Mouse (Mus musculus) layer of hippocampus, postnatal 25 days (tissue): ENCODE results near the gene Rora. TPM values are rescaled to one million over a fixed set of nuclear protein-coding genes. Genes with fewer than 3 reads are reported as not detected.
A peak's percentile ranks its signal among the peaks of the same experiment; 100 is the strongest.

Experiments used
- DNase-seq, 2 experiments: peaks; one replicate each; pipeline ENCODE4 v3.0.0; 2022; ENCODE audit warnings: mixed read lengths in 2 of 2, low spot score in 1 of 2; ENCODE audit errors: extremely low spot score in 1 of 2
- total RNA-seq, 2 experiments: library from RNA; stranded (reverse); gene quantifications; 2 replicates each; pipeline ENCODE4 v1.2.3; 2021

Gene Rora
- total RNA-seq, 2 experiments from 2014 or later, result 27.4 to 27.6 TPM

DNA sequence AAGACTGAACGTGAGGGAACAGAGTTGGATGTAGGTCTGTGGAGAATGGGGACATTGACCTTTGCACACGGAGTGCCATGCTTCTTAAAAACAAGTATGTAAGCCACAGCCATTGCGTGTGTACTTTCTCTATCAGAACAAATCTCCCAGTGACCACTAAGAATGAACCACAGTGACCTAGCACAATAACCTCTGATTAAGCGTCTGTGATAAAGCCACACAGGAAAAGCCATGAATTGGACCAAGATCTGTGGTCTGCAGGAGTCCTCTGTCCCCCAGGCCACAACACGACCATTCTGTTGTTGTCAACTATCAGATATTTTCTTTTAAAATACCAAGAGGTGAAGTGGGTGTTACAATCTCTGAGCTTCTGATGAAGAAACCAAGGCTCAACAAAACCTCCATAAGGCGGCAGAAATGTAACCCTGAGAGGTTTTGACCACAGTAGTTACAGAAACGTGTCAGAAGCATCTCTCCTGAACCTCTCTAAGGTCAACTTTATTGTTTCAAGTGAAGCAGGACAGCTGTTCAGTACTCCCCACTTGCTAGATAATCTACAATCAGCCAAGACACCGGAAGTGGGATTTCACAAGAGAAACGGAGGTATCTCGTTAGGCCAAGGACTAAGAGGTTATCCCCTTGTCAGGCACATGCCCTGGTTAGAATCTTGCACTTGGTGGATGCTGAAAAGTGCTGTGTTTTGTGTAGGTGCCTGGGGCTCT lies 666.5 kb downstream of the Rora start:
- DNase-seq, result no peak

DNA sequence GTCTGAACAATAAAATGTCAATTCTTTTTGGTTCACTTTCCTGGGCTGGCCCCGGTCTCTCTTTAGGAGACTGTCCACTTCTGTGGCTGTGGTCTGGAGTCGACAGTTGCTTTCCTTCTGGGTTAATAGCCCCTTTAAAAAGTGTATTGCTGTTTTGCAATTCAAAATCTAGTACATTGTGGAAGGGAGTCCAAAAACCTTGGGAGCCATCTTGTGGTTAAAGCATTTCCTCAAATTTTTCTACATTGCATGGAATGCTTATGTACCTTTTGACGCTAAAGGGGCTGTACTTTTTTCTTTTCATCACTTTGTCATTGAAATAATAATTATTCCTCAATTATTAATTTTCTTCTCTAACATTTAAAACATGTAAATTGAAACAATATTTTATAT lies 667.0 kb downstream of the Rora start:
- no peak for DNase-seq

DNA sequence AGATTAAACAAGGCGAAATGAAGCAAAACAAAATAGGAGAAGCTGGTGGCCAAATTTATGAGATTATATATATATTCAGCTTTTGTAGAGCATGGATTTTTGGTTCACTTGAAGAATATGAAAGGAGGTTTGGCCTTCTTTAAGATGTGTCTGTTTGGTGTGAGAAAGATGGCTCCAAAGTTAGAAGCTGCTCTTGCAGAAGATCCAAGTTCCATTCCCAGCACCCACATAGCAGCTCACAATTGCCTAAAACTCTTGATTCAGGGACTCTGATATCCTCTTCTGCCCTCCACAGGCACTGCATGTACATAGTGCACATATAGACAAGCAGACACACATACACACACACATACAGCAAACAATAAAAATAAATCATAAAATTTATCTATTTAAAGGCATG lies 668.4 kb downstream of the Rora start:
- DNase-seq, result no peak

DNA sequence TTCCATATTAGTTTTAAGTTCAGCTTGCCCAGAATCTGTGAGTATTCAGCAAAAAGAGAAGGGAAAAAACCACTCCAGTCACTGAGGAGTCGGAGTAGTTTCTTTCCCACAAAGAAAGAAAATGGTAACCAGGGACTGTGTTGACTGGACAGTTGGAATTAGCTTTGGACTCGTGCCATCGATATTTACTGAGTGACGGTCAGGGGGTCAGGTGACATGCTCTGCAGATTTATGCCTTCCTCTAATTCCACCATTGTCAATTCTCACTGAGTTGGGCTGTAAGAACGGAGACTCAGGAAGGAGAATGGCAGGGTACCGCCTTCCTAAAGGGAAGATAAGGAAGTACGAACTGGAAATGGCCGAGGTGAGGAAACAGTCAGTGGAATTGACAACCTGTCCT lies 670.2 kb downstream of the Rora start:
- no peak for DNase-seq

DNA sequence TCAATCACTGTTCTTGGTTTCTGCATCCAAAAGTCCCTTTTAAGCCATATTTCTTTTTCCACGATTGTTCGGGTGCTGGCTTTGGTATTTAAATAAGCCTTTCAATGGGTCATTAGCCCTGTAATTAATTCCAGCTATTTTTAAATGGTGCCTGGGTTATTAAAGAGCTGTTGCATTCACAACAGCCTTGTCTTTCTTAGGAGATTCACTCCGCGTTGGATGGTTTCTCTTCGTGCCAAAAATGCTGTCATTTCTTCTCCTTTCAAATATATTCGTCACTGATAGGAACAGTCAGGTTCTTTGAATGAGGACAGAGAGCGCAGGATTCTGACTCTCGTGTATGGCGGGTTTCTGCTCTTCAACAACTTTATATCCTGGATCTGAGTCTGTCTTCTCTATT lies 673.5 kb downstream of the Rora start:
- no peak for DNase-seq

DNA sequence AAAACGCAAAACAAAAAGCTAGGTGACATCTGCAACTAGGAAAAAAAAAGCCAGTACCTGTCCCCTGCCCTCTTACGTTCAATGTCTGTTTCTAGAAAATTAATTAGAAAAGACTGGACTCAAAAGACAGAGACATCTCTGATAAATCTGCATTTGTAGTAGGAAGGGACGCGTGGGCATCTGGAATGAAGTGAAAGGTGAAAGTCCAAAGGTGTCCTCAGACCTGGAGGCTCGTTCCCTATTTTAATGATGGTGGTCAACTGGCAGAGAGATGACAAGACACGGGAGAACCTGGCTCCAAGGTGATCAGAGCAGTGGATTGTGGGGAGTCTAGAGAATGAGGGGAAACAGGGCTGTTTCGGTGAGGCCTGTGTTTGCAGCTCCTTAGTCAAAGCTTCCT lies 674.0 kb downstream of the Rora start:
- no peak for DNase-seq

DNA sequence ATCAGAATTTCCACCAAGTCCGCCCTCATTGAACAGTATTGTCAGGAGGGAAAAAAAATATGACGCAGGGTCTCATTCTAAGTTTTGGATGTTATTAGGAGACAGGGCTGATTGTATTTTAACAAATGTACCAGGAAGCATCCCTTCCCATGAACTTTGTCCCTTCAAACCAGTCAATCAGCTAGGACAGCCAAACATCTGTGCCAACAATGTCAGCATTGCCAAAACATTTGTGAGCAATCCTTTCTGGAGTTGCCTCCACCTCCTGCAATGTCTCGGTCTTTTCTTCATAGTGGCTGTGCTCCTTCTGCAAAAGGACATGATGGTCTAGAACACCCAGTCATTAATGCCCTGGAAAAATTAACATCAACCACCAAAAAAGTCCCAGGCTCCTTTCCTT lies 678.2 kb downstream of the Rora start:
- DNase-seq, result no peak

DNA sequence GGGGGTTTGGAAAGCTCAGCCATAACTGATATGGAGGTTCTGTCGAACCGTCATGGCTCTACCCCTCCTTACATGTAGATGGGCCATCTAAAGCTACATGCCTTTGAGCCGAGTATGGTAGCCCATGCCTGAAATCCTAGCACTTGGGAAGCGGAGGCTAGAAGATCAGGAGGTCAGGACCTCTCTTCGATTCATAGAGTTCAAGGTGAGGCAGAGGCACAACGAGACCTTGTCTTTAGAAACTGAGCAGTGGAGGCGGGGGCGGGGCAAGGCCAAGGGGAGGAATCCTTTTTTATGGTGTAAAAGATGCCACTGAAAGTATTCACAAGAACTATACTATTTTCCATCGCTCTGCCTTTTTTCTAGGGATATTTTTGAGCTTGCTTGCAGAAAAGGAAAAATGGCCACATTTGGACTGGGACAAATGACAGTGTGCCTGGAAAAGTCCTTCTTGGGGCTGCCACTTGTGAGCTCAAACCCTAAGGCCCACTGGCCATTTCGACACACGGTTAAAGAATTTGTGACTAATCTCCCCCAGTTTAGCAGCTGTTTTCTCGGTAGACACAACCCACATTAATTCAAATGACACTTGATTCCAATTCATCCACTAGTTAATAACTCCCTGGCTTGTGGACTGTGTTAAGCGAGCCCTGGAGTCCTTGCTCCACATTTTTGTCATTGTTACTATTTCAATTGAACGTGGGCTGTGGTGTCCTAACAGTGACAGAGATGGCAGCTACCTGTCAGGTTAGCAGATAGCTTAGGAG lies 679.4 kb downstream of the Rora start:
- DNase-seq, result no peak

DNA sequence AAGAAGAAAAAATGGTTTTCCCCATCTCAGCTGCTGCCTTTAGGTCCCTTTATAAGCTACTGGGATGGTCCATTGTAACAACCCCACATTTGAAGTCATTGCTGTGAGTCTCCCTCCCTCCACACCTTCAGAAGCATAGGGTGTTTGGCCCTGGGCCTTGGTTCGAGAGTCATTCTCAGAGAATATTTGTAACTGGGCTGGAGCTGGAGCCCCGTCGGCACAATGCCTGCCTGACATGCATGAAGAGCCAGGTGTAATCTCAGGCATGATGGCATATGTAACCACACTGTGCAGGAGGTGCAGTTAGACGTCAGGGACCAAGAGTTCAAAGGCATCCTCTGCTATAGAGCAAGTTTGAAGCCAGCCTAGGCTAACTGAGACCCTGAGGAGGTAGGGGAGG lies 680.1 kb downstream of the Rora start:
- DNase-seq, result no peak

DNA sequence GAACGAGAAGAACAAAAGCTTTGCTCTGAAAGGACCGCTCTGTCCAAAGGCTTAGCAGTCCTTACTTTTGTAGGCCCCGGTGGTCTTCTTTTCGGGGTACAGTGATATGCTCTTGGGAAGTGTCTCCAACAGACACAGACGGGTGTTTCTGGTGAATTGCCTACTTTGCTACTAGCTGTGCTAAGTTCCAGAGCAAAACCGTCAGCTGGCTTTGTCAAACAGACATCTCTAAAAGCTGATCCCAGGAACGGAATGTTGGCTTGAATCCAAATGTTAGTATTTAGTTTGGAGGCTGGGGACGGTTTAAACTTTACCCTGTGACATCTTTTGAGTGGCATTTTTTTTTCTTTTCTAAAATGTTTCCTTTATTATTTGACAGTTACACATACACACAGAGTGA lies 680.5 kb downstream of the Rora start:
- no peak for DNase-seq

DNA sequence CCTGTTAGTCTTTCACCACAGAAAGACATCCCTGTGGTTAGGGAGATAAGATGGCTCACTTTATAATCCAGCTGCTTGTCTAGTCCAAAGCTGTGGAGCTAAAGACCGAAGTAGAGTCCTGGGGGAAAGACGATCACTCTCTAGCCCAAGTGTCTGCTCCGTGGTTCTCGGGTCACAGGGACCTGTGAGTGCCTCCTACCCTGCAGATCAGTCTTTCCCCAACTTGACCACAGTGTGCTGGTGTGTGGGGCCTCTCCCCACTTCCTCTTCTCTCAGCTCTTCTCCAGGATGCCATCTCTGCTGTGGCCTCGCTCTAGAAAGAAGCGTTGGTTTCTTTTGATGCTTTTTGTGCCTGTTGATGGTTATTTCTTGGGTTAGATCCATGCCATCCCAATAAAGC lies 682.5 kb downstream of the Rora start:
- DNase-seq, result no peak

DNA sequence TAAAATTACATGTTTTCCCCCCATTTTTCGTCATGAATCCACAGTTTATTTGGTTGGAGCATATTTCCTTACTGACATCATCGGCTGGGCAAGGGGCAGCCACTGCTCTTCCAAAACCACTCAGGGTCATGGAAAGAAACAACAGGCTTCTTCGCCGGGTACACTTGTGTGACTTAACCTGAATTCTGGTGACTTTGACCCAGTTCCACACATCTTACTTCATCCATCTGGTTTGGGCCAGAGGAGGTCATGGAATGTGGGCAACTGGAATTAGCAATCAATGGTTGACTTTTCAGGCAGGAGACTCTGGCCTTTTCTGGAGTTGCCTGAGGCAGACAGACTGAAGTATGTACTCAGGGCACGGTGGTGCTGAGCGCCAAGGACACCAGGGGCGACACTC lies 685.6 kb downstream of the Rora start:
- no peak for DNase-seq

DNA sequence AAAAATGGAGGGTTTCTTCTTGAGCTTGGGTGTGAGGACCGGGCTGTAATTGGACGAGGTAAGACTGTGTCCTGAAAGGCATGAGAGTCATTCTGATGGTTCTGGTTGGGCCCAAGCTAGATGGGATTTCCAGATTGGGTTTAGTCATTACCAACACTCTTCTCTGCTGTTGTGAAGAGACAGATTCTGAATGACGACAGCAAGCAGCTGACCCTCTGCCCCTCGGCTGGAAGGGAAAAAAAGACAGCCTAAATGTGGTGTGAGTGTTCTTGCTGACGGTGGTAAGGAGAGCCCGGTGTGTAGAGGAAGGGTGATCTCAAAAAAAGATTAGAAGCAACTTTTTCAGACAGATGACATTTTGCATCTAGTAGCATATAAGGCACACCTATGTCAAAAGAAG lies 686.2 kb downstream of the Rora start:
- no peak for DNase-seq

DNA sequence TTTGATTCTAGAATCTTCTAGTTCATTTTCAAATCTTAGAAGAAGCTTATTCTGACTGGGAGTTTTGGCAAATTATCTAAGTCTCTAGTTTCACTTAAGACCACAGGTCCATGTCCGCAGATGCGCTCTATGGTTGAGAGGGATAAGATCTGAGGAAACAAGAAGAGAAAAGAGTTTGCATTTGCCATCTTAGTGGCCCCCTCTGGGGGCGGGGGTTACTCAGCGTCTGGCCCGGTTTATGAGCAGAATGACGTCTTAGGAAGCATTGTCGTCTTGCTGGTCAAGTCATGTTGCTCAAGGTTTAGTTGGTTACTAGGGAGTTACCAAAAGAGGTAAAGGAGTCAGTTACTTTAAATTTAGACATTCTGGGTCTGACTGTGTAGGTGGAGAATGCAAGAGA lies 686.8 kb downstream of the Rora start:
- no peak for DNase-seq

DNA sequence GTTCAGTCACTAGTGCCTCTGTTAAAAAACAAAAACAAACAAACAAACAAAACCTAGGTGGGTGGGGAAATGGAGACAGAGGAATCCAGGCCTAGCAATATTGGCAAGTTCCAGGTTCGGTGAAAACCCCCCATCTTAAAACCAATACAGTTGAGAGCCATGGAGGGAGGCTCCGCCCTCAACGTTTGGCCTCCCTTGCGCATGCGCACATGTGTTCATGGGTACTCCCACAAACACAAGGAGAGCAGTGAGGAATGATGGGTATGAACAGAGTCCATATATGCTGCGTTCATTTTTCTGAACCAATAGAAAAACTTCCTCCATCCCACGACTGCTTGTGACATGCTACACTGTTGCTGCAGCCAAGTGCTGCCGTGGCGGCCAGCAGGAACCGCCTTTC lies 690.3 kb downstream of the Rora start:
- DNase-seq, result no peak

DNA sequence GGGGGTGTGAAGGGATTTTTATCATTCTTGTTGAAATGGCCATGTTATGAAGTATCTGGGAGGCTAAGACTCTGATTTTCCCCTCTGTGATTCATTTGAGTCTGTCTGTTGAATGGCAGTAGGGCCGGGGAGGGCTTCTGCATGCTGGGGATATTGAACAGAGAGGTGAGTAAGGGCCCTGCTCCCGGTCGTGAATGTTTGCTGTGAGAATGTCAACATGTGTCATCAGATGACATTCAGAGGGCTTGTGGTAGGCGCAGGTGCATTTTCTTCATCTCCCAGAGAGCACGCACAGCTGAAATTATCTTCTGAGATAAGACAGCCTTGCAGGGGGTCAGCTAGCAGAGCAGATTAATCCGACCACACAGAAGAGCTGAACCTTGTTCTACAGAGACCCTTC lies 692.0 kb downstream of the Rora start:
- DNase-seq, result no peak

DNA sequence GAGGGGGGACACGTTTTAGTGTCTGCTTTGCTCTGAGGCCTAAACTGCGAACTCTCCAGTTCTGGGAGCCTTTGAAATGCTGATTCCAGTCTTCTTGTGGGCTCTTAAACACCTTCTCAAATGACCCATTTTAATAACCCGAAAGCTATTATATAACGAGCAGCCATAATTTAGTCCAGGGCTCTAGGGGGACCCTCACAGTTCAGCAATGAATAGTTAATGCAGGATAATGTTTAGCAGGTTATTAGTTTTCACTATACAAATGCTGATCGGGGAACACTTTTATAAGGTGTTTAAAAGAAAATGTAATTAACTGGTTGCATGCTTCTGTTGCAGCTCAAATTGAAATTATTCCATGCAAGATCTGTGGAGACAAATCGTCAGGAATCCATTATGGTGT lies 694.2 kb downstream of the Rora start:
- no peak for DNase-seq

DNA sequence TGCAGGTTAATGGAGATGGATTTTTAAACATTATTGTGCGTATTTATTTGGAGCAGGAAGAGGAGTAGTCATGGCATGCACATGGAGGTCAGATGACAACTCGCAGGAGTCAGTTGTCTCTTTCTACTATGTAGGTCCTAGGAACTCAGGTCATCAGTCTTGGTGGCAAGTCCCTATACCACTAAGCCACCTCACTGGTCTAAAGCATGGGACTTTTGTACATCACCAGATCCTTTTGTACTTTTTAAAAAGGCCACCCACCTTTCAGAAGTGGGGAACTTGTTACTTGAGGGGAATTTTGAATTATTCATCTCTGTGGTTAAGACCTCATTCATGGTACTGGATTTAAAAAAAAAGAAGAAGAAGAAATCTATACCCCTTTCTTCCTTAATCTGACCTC lies 696.0 kb downstream of the Rora start:
- DNase-seq, result no peak

DNA sequence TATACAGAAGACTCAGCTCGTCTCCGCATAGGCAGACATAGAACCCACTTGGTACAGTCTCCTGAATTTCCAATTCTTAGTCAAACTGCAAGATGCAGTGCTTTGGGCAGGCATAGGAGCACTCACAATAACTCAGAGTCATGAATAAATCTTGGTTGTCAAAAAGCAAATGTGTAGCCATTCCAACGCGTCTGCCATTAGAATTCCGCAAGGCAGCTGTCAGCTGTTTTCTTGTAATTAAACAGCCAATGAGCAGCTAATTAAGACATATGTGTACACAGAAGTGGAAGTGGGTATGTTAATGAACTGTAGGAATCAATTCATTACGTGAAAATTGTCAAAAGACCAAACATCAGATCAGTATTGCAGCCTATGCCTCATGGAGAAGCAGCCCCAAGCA lies 700.6 kb downstream of the Rora start:
- no peak for DNase-seq

DNA sequence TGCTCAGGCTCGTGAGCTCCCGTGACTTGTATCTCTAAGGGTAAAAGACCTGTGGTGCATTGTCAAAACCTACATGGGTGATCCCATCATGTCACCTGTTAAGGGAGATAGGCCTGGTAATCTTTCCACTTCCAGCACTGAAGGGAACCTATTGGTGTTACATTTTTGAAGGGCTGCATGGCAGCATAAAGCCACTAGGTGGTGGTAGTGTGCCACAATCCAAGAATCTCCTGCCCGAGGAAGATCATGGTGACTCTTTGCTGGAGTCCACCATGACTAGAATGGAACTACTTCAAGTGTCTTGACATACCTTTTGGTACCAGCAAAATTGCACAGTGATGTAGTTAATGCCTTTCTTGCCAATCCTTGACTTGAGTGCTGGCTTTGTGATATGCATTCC lies 704.2 kb downstream of the Rora start:
- DNase-seq, result peak; percentile 30 to 65

DNA sequence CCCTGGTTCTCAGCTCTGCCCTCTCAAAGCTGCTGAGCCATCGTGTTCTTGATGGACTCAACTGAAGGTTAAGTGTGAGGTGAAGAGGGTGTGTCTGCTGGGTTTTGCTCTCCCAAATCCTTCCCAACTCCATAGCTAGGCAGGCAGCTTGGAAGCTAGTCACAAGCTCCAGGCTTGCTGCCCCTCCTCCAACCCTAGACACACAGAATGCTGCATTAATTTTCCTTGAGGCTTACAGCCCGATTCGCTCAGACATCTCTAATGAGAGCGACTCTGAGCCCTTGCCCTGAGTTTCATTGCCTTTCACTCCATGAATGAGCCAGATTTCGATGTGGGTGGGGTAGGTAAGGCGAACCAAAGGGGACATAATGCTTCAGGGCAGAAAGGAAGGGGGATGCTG lies 705.2 kb downstream of the Rora start:
- no peak for DNase-seq

DNA sequence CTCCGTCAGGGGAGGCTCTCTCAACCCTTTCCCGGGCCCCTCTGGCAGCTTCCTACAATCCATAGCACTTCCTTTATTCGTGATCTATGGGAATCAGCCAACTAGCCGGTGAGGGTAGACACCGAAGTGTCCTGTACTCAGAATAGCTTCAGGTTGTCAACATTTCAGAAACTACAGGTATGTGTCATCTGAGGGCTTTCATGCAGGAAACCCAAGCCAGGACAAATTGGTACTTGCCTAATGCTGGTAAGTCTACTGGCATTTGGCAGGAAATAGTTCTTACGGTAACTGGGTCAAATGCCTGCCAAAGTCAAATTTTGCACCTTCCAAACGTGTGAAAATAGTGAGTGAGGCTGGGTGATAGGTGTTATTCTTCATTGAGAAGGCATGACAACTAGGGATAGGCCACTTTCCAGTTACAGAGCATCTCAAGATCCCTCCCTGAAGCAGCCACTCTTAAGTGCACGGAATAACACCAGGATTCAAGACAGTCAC lies 708.4 kb downstream of the Rora start:
- no peak for DNase-seq
